Mouse (Mus musculus) CH12.LX (cell line): ENCODE measurements at regions not wholly inside any gene's neighbourhood (a gene's known extent, or its start where the extent isn't known, plus 50 kb on each side); places are given as distances from the start of the nearest gene placed in this dataset.

Source experiments
- DNase-seq: peaks from one replicate; pipeline ENCODE4 v3.0.0-alpha.2; 2013; ENCODE audit errors: extremely low read depth
- H3K27ac ChIP-seq: 2 replicates; pipeline ENCODE4 v1.5.1; 2012; ENCODE audit warnings: low read depth, mild to moderate bottlenecking, control low read depth, moderate library complexity; ENCODE audit not compliant: insufficient read depth
- H3K27me3 ChIP-seq: replicated peaks from 2 replicates; pipeline ENCODE3; 2012; ENCODE audit warnings: inconsistent platforms
- H3K36me3 ChIP-seq, 2 experiments: replicated peaks in 1 of 2; 2 replicates each; pipeline versions ENCODE3 to v1.6.1; 2012; ENCODE audit warnings: inconsistent platforms in 1 of 2, low read length in 1 of 2, mild to moderate bottlenecking in 1 of 2, mixed read lengths in 1 of 2, moderate library complexity in 1 of 2; ENCODE audit not compliant: control insufficient read depth in 1 of 2, insufficient read depth in 1 of 2
- H3K4me1 ChIP-seq, 2 experiments: 2 replicates each; pipeline ENCODE4 v1.6.1; 2012; ENCODE audit warnings: inconsistent platforms in 1 of 2, moderate library complexity in 1 of 2; ENCODE audit not compliant: insufficient read depth in 2 of 2, control insufficient read depth in 1 of 2
- H3K4me2 ChIP-seq: 2 replicates; pipeline ENCODE4 v1.6.1; 2012; ENCODE audit warnings: low read depth, mild to moderate bottlenecking, control low read depth; ENCODE audit not compliant: poor library complexity, insufficient read depth, severe bottlenecking
- H3K4me3 ChIP-seq, 3 experiments: fragments of 150-350 bp in 1 of 3; sonication (generic) in 1 of 3; replicated peaks in 1 of 3; 2 replicates each; pipeline versions ENCODE3 to v1.5.1; 2011 to 2012; ENCODE audit warnings: low read depth in 2 of 3, low read length in 2 of 3, mild to moderate bottlenecking in 2 of 3, moderate library complexity in 2 of 3, control low read depth in 1 of 3, improper control_type of control experiment in 1 of 3, inconsistent platforms in 1 of 3, mixed read lengths in 1 of 3; ENCODE audit not compliant: poor library complexity in 1 of 3
- H3K79me2 ChIP-seq: replicated peaks from 2 replicates; pipeline ENCODE4 v1.6.1; 2012; ENCODE audit warnings: mild to moderate bottlenecking, moderate library complexity; ENCODE audit not compliant: control insufficient read depth, poor library complexity, insufficient read depth, severe bottlenecking; ENCODE audit errors: extremely low read depth
- H3K9ac ChIP-seq: 2 replicates; pipeline ENCODE4 v1.6.1; 2012; ENCODE audit warnings: low read depth, mild to moderate bottlenecking, control low read depth, moderate library complexity; ENCODE audit not compliant: insufficient read depth
- H3K9me3 ChIP-seq: replicated peaks from 2 replicates; pipeline ENCODE3; 2012; ENCODE audit warnings: low read length, inconsistent platforms, mixed read lengths
- BHLHE40 ChIP-seq: IDR thresholded peaks from 2 replicates; pipeline ENCODE4 v1.6.1; 2011; ENCODE audit warnings: mild to moderate bottlenecking, low read depth, low read length, improper control_type of control experiment
- CHD1 ChIP-seq: IDR thresholded peaks from 2 replicates; pipeline ENCODE4 v1.6.1; 2012; ENCODE audit warnings: low read depth, low read length, improper control_type of control experiment, inconsistent platforms
- CTCF ChIP-seq, 2 experiments: IDR thresholded peaks in 1 of 2; conservative IDR thresholded peaks in 1 of 2; 2 replicates each; pipeline ENCODE4 v1.5.1; 2011 to 2012; ENCODE audit warnings: low read depth in 2 of 2, low read length in 2 of 2, improper control_type of control experiment in 1 of 2, inconsistent platforms in 1 of 2, mild to moderate bottlenecking in 1 of 2, moderate library complexity in 1 of 2
- E2F4 ChIP-seq: IDR thresholded peaks from 2 replicates; pipeline ENCODE4 v1.6.1; 2011; ENCODE audit warnings: low read depth, low read length, improper control_type of control experiment; ENCODE audit not compliant: insufficient replicate concordance
- EP300 ChIP-seq: IDR thresholded peaks from 2 replicates; pipeline ENCODE4 v1.6.1; 2011; ENCODE audit warnings: low read length, improper control_type of control experiment
- ETS1 ChIP-seq: conservative IDR thresholded peaks from 2 replicates; pipeline ENCODE4 v1.6.1; 2012; ENCODE audit warnings: low read depth, mild to moderate bottlenecking, inconsistent platforms, low read length, improper control_type of control experiment, moderate library complexity
- HCFC1 ChIP-seq: IDR thresholded peaks from 2 replicates; pipeline ENCODE4 v1.6.1; 2012; ENCODE audit warnings: low read depth, mild to moderate bottlenecking, inconsistent platforms, low read length, improper control_type of control experiment
- IRF4 ChIP-seq: IDR thresholded peaks from 2 replicates; pipeline ENCODE4 v1.6.1; 2014; ENCODE audit warnings: low read depth, mild to moderate bottlenecking, inconsistent platforms, low read length, improper control_type of control experiment
- JUN ChIP-seq: IDR thresholded peaks from 2 replicates; pipeline ENCODE4 v1.6.1; 2011; ENCODE audit warnings: low read depth, mild to moderate bottlenecking, low read length, improper control_type of control experiment, moderate library complexity; ENCODE audit not compliant: insufficient read depth
- KAT2A ChIP-seq: IDR thresholded peaks from 2 replicates; pipeline ENCODE4 v1.6.1; 2012; ENCODE audit warnings: low read length, improper control_type of control experiment, inconsistent platforms; ENCODE audit not compliant: insufficient replicate concordance
- MAFK ChIP-seq: IDR thresholded peaks from 2 replicates; pipeline ENCODE4 v1.6.1; 2011; ENCODE audit warnings: low read length, improper control_type of control experiment; ENCODE audit not compliant: insufficient replicate concordance
- MAZ ChIP-seq: IDR thresholded peaks from 2 replicates; pipeline ENCODE4 v1.6.1; 2012; ENCODE audit warnings: low read depth, mild to moderate bottlenecking, inconsistent platforms, low read length, improper control_type of control experiment, moderate library complexity
- MEF2A ChIP-seq: IDR thresholded peaks from 2 replicates; pipeline ENCODE4 v1.6.1; 2014; ENCODE audit warnings: low read depth, mild to moderate bottlenecking, inconsistent platforms, low read length, improper control_type of control experiment, borderline replicate concordance
- MXI1 ChIP-seq: IDR thresholded peaks from 2 replicates; pipeline ENCODE4 v1.6.1; 2011; ENCODE audit warnings: mild to moderate bottlenecking, low read depth, low read length, improper control_type of control experiment
- POLR2A ChIP-seq: IDR thresholded peaks from 2 replicates; pipeline ENCODE4 v1.6.1; 2011; ENCODE audit warnings: low read depth, mild to moderate bottlenecking, improper control_type of control experiment, low read length
- POLR2AphosphoS2 ChIP-seq: IDR thresholded peaks from 2 replicates; pipeline ENCODE4 v1.6.1; 2011; ENCODE audit warnings: low read depth, low read length, improper control_type of control experiment
- TBP ChIP-seq: conservative IDR thresholded peaks from 2 replicates; pipeline ENCODE4 v1.6.1; 2011; ENCODE audit warnings: low read depth, low read length, improper control_type of control experiment
- TCF12 ChIP-seq: IDR thresholded peaks from 2 replicates; pipeline ENCODE4 v1.6.1; 2014; ENCODE audit warnings: low read depth, mild to moderate bottlenecking, inconsistent platforms, low read length, improper control_type of control experiment
- USF1 ChIP-seq: IDR thresholded peaks from 2 replicates; pipeline ENCODE4 v1.6.1; 2014; ENCODE audit warnings: low read depth, mild to moderate bottlenecking, inconsistent platforms, low read length, improper control_type of control experiment
- ZNF384 ChIP-seq: IDR thresholded peaks from 2 replicates; pipeline ENCODE4 v1.6.1; 2012; ENCODE audit warnings: low read depth, low read length, improper control_type of control experiment, inconsistent platforms
- dilution Hi-C: fragments of 300-500 bp; cut with MboI; formaldehyde crosslinking; loops from 2 replicates; pipeline ENCODE4 v1.14.3; 2020; ENCODE audit warnings: low sequenced_read_pairs; ENCODE audit not compliant: extremely low pct_unique_long_range_greater_than_20kb, extremely low pct_ligation_motif_present
- in situ Hi-C: fragments of 300-500 bp; cut with MboI; formaldehyde crosslinking; loops from 3 replicates; pipeline ENCODE4 v1.14.3; 2019; ENCODE audit warnings: low sequenced_read_pairs, low pct_ligation_motif_present, low pct_unique_long_range_greater_than_20kb, mixed read lengths

- TF ChIP-seq CHD1 (no peak), MXI1 (no peak), CTCF (conservative IDR thresholded peaks at IDR 0.05 in 1 of 2, IDR thresholded peaks at IDR 0.05 in 1 of 2; ENCODE audit: low read depth in 2 of 2, low read length in 2 of 2) (peak; percentile 78 to 94), ZNF384 (no peak), MEF2A (no peak), IRF4 (peak; percentile 38; the same call in 1 of the 2 replicates), POLR2A (no peak)
These were observed 58.9 kb upstream of the Cd83 start (continued) for GRCm38 (mm10) chr13:43725698-43726097.

- TF ChIP-seq POLR2AphosphoS2, result no peak
- TF ChIP-seq TCF12, result no peak
- no peak for TF ChIP-seq ETS1
- no peak for TF ChIP-seq IRF4
- TF ChIP-seq KAT2A, result no peak
- TF ChIP-seq E2F4, result no peak
- in situ Hi-C loops, result loop anchor here (25.0 kb wide), 1 partner anchor 365 kb away; the partner anchor contains the start of gene Sirt5
These were observed 57.7 kb upstream of the Cd83 start for GRCm38 (mm10) chr13:43726895-43727341.

GRCm38 (mm10) chr13:43729617-43730016 is 55.0 kb upstream of the Cd83 start:
- H3K36me3 ChIP-seq, result no peaks in the 10 kb centered on the region
- no peaks in the 10 kb centered on the region for H3K79me2 ChIP-seq
- H3K27me3 ChIP-seq, result no peaks in the 10 kb centered on the region
- dilution Hi-C loops, result no loop called here
- no peak overlapping the region for H3K4me3 ChIP-seq
- in situ Hi-C loops, result loop anchor here (5.0 to 25.0 kb wide), 3 partner anchors 132 to 555 kb away; partner anchors contain the start of genes Sirt5 and Tbc1d7
- no peak overlapping the region for H3K4me2 ChIP-seq
- H3K9ac ChIP-seq, result no peak overlapping the region
- no peak overlapping the region for H3K27ac ChIP-seq
- TF ChIP-seq EP300, result no peak
- no peak for TF ChIP-seq BHLHE40
- no peak for TF ChIP-seq MAFK
- TF ChIP-seq POLR2A, result no peak
- no peak for TF ChIP-seq TBP
- no peak for TF ChIP-seq HCFC1
- TF ChIP-seq USF1, result no peak
- TF ChIP-seq MAZ, result no peak
- TF ChIP-seq JUN, result no peak
- no peaks in the 10 kb centered on the region for H3K9me3 ChIP-seq
- no peak for DNase-seq
- H3K4me1 ChIP-seq, result peaks cover 0 to 3% of the 10 kb centered on the region in 2 experiments; a peak in 2 of 4 replicates

More at GRCm38 (mm10) chr13:43726895-43727341, 57.7 kb upstream of the Cd83 start:
- no peaks in the 10 kb centered on the region for H3K27me3 ChIP-seq
- no peak for DNase-seq
- H3K4me2 ChIP-seq, result no peak overlapping the region
- H3K9ac ChIP-seq, result no peak overlapping the region
- dilution Hi-C loops, result no loop called here
- H3K27ac ChIP-seq, result no peak overlapping the region
- H3K4me3 ChIP-seq, result no peak overlapping the region
- peaks cover 0 to 3% of the 10 kb centered on the region in 2 experiments; a peak in 2 of 4 replicates for H3K4me1 ChIP-seq
- H3K9me3 ChIP-seq, result no peaks in the 10 kb centered on the region
- H3K36me3 ChIP-seq, result no peaks in the 10 kb centered on the region
- no peaks in the 10 kb centered on the region for H3K79me2 ChIP-seq
